Mouse (Mus musculus): ENCODE results near the gene Bloc1s4.

DNA sequence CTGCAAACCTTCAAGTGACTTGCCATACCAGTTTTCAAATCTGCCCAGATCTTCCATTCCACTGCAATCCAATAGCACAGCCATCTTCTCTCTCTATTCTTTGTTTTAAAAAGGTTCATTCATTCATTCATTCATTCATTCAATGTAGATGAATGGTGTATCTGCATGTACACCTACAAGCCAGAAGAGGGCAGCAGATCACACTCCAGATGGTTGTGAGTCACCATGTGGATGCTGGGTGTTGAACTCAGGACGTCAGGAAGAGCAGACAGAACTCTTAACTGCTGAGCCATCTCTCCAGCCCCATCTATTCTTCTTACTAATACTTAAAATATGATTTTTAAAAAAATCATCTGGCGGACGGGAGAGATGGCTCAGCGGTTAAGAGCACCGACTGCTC is 8.6 kb upstream of the Bloc1s4 start:
- TF ChIP-seq ZNF384 (IDR thresholded peaks at IDR 0.05; ENCODE audit: low read depth, low read length) (no peak), MAFK (IDR thresholded peaks at IDR 0.05; ENCODE audit: insufficient read depth, low read depth, low read length) (no peak), ZC3H11A (IDR thresholded peaks at IDR 0.05; ENCODE audit: borderline replicate concordance, low read depth, low read length) (no peak), HCFC1 (IDR thresholded peaks at IDR 0.05; ENCODE audit: borderline replicate concordance, insufficient read depth, low read length) (no peak)

Data from ES-E14 (cell line).